Mouse (Mus musculus): ENCODE measurements at regions not wholly inside any gene's neighbourhood (a gene's known extent, or its start where the extent isn't known, plus 50 kb on each side); places are given as distances from the start of the nearest gene placed in this dataset.

GRCm38 (mm10) chr5:111660447-111660846, 73.3 kb upstream of the Gm26897 start:
- DNase-seq, result no peak

- DNase-seq, result no peak
Observed at GRCm38 (mm10) chr5:111660968-111661367, 72.8 kb upstream of the Gm26897 start.

GRCm38 (mm10) chr5:111661971-111662370, 71.8 kb upstream of the Gm26897 start:
- DNase-seq, result no peak

- DNase-seq, result no peak
Observed at GRCm38 (mm10) chr5:111663831-111664230, 69.9 kb upstream of the Gm26897 start.

GRCm38 (mm10) chr5:111665406-111665805, 68.3 kb upstream of the Gm26897 start:
- DNase-seq, result no peak

- DNase-seq, result no peak
Observed at GRCm38 (mm10) chr5:111666007-111666406, 67.7 kb upstream of the Gm26897 start.

GRCm38 (mm10) chr5:111667901-111668300, 65.8 kb upstream of the Gm26897 start:
- DNase-seq, result no peak

- no peak for DNase-seq
Observed at GRCm38 (mm10) chr5:111669139-111669538, 64.6 kb upstream of the Gm26897 start.

- no peak for DNase-seq
Observed at GRCm38 (mm10) chr5:111671762-111672161, 62.0 kb upstream of the Gm26897 start.

- no peak for DNase-seq
Observed at GRCm38 (mm10) chr5:111674976-111675672, 58.6 kb upstream of the Gm26897 start.

GRCm38 (mm10) chr5:111675673-111676261, 58.0 kb upstream of the Gm26897 start:
- DNase-seq, result peak; percentile 77

GRCm38 (mm10) chr5:111677847-111678311, 55.8 kb upstream of the Gm26897 start:
- DNase-seq, result no peak

- no peak for DNase-seq
Observed at GRCm38 (mm10) chr5:111678496-111678895, 55.2 kb upstream of the Gm26897 start.

- no peak for DNase-seq
Observed at GRCm38 (mm10) chr5:111681362-111682028, 52.2 kb upstream of the Gm26897 start.

- DNase-seq, result no peak
Observed at GRCm38 (mm10) chr5:111682899-111683298, 50.8 kb upstream of the Gm26897 start.

All from kidney, adult 11 months (tissue).